Comparison of ENCODE assay signal across 9 mouse cellular contexts in the genomic region with DNA sequence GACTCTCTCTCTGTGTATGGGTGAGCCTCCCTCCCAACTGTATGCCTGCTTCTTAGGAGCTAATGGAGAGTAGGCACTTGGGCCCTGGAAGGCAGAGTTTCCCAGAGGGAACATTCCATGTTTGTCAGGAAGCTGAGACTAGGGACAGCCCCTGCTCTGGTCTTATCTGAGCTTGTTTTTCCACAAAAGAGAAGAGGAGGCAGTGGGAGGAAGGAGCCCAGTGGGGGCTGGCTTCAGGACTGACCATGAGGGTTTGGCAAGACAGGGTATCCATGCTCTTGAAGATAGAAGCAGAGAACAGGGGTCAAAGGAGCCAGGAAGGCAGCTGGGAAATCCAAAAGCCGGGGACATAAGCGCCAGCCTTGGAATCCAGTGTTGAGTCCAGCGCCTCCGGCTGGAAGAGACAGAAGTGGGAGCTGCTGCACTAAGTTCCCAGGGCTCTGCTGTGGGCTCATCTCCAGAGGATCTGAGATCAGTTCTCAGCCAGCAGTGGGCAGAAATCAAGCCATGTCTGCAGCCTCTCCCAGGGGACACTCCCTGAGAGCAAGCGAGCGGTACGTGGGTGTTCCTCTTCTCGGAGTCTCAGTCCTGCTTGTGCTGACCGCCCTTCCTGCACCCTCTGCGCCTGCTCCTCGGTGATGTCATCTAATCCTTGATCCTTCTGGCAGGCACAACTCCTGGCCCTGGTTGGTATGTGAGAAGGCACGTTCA.
DNase-seq lines count a peak whose midpoint lies in the region; ATAC-seq and TF ChIP-seq lines count a peak whose summit lies in the region.
"Had no signal": no experiment of that assay in that cellular context is flagged by ENCODE, and none has a peak within 500 bp of the region (broad histone marks: within the 10 kb centered on the region; RNA-seq: fewer than 3 reads in every experiment).

No protein-coding gene starts in this region.

- TF ChIP-seq POLR2A in liver, adult 2 months (IDR thresholded peaks at IDR 0.05; ENCODE audit: extremely low read depth, insufficient read depth, low read length) = no peak
- no peak for TF ChIP-seq POLR2A in testis, adult 2 months (IDR thresholded peaks at IDR 0.05; ENCODE audit: control insufficient read depth, low read depth, low read length)

- no peak for DNase-seq in liver, adult 2 months (ENCODE audit: extremely low read depth, low read depth, low spot score)
- no peak for DNase-seq in liver
- DNase-seq in heart, adult 11 months = peak; percentile 98
- DNase-seq in kidney, postnatal 36 days = peak; percentile 29 to 30
- no peak for DNase-seq in thymus, postnatal 14 days
- DNase-seq in hindbrain, embryonic 14.5 days (ENCODE audit: low spot score) = no peak
- no peak for DNase-seq in natural killer cell, adult 2 months (ENCODE audit: low spot score in 2 of 2)

- peaks cover 35% of the 10 kb centered on the region; the same call in 1 of the 2 replicates for H3K79me2 ChIP-seq in liver, adult 2 months (ENCODE audit: control insufficient read depth, insufficient read depth, low read length)

- no peak for ATAC-seq in hindbrain, embryonic 14.5 days (ENCODE audit: low FRiP score)

- no peak overlapping the region for H3K4me2 ChIP-seq in hindbrain, embryonic 14.5 days (replicated peaks)

- no peak for TF ChIP-seq CTCF in liver, adult 2 months (IDR thresholded peaks at IDR 0.05; ENCODE audit: low read depth, low read length)
- TF ChIP-seq CTCF in testis, adult 2 months (IDR thresholded peaks at IDR 0.05; ENCODE audit: control insufficient read depth, insufficient read depth, insufficient replicate concordance, low read depth, low read length) = no peak

- no peak overlapping the region for H3K4me3 ChIP-seq in liver, adult 2 months (ENCODE audit: insufficient read depth, low read depth, low read length)
- H3K4me3 ChIP-seq in testis, adult 2 months (ENCODE audit: control insufficient read depth, low read depth, low read length) = no peak overlapping the region
- no peak overlapping the region for H3K4me3 ChIP-seq in hindbrain, embryonic 14.5 days (replicated peaks; ENCODE audit: low read length)

- no peaks in the 10 kb centered on the region for H3K27me3 ChIP-seq in liver, adult 2 months (ENCODE audit: control insufficient read depth, insufficient read depth, low read length)
- H3K27me3 ChIP-seq in testis, adult 2 months (ENCODE audit: control insufficient read depth, insufficient read depth, low read length) = no peaks in the 10 kb centered on the region
- H3K27me3 ChIP-seq in hindbrain, embryonic 14.5 days (ENCODE audit: control insufficient read depth, insufficient read depth, low read length) = no peaks in the 10 kb centered on the region

- H3K27ac ChIP-seq in liver, adult 2 months (replicated peaks; ENCODE audit: insufficient read depth, low read depth, low read length) = peak overlapping the region; percentile 19; the same call in 1 of the 2 replicates
- H3K27ac ChIP-seq in testis, adult 2 months (ENCODE audit: control insufficient read depth, insufficient read depth, low read depth, low read length) = peak overlapping the region; percentile 73
- H3K27ac ChIP-seq in hindbrain, embryonic 14.5 days = no peak overlapping the region
- H3K27ac ChIP-seq: macrophage had no signal

- 59% methylated on average over 12 of the region's 12 CpGs for WGBS in liver, adult 2 months
- 76% methylated on average over 12 of the region's 12 CpGs for WGBS in hindbrain, embryonic 14.5 days

- H3K9me3 ChIP-seq in hindbrain, embryonic 14.5 days (ENCODE audit: control insufficient read depth, low read length) = no peaks in the 10 kb centered on the region

- H3K36me3 ChIP-seq in liver, adult 2 months (ENCODE audit: control insufficient read depth, insufficient read depth, low read length) = peaks cover 5% of the 10 kb centered on the region; the same call in 1 of the 2 replicates
- H3K36me3 ChIP-seq in testis, adult 2 months (ENCODE audit: control insufficient read depth, insufficient read depth, low read length) = peaks cover 1% of the 10 kb centered on the region; the same call in 1 of the 2 replicates
- H3K36me3 ChIP-seq in hindbrain, embryonic 14.5 days (replicated peaks; ENCODE audit: control insufficient read depth, insufficient read depth) = no peaks in the 10 kb centered on the region

- H3K9ac ChIP-seq in liver, adult 2 months (ENCODE audit: low read depth, low read length) = no peak overlapping the region
- no peak overlapping the region for H3K9ac ChIP-seq in hindbrain, embryonic 14.5 days

- H3K4me1 ChIP-seq in liver, adult 2 months (ENCODE audit: control insufficient read depth, insufficient read depth, low read length) = no peaks in the 10 kb centered on the region
- H3K4me1 ChIP-seq in testis, adult 2 months (ENCODE audit: control insufficient read depth, insufficient read depth, low read length) = peaks cover 2% of the 10 kb centered on the region
- no peaks in the 10 kb centered on the region for H3K4me1 ChIP-seq in hindbrain, embryonic 14.5 days (replicated peaks; ENCODE audit: control insufficient read depth, insufficient read depth, low read length)

Comparison
In these comparisons a context has a peak if more than half of its experiments do, and no peak if none do; other contexts are left out.
1. DNase-seq: peak in heart, adult 11 months (single experiment) and kidney, postnatal 36 days (2 of 2); none in liver, adult 2 months (single experiment), liver (single experiment), thymus, postnatal 14 days (single experiment), hindbrain, embryonic 14.5 days (single experiment) and natural killer cell, adult 2 months (0 of 2).